Comparison of ENCODE assay signal across 23 mouse cellular contexts in genomic region chr12:102625717-102626116, GRCm38 (mm10).
A peak's percentile ranks its signal among the peaks of the same experiment; 100 is the strongest.
DNase-seq lines count a peak whose midpoint lies in the region; ATAC-seq and TF ChIP-seq lines count a peak whose summit lies in the region.
"Had no signal": no experiment of that assay in that cellular context is flagged by ENCODE, and none has a peak within 500 bp of the region (broad histone marks: within the 10 kb centered on the region; RNA-seq: fewer than 3 reads in every experiment).

No protein-coding gene starts in this region.

- H3K4me1 ChIP-seq in liver, adult 2 months (ENCODE audit: control insufficient read depth, insufficient read depth, low read length), result peaks cover 10% of the 10 kb centered on the region
- H3K4me1 ChIP-seq in lung, embryonic 16.5 days (replicated peaks; ENCODE audit: control insufficient read depth, insufficient read depth, low read length), result peaks cover 3% of the 10 kb centered on the region
- H3K4me1 ChIP-seq in stomach, embryonic 16.5 days (ENCODE audit: control insufficient read depth, insufficient read depth, low read length), result no peaks in the 10 kb centered on the region; the same call in 1 of the 2 replicates
- peaks cover 17% of the 10 kb centered on the region for H3K4me1 ChIP-seq in heart, embryonic 10.5 days
- H3K4me1 ChIP-seq: midbrain, embryonic 15.5 days had no signal

- no peaks in the 10 kb centered on the region for H3K9me3 ChIP-seq in lung, embryonic 16.5 days (ENCODE audit: control insufficient read depth, low read length)
- no peaks in the 10 kb centered on the region for H3K9me3 ChIP-seq in stomach, embryonic 16.5 days (replicated peaks; ENCODE audit: control insufficient read depth, low read length)
- no peaks in the 10 kb centered on the region for H3K9me3 ChIP-seq in heart, embryonic 10.5 days
- H3K9me3 ChIP-seq: forebrain, embryonic 12.5 days; heart, embryonic 13.5 days; limb, embryonic 15.5 days; megakaryocyte, embryonic 14.5 days; midbrain, embryonic 15.5 days; stomach, embryonic 15.5 days had no signal

- WGBS in liver, adult 2 months, result 27% methylated on average over 6 of the region's 6 CpGs
- 56% methylated on average over 6 of the region's 6 CpGs for WGBS in lung, embryonic 16.5 days
- 66% methylated on average over 6 of the region's 6 CpGs for WGBS in stomach, embryonic 16.5 days
- WGBS in heart, embryonic 10.5 days, result 81% methylated on average over 6 of the region's 6 CpGs

- no peaks in the 10 kb centered on the region for H3K27me3 ChIP-seq in liver, adult 2 months (ENCODE audit: control insufficient read depth, insufficient read depth, low read length)
- no peaks in the 10 kb centered on the region for H3K27me3 ChIP-seq in lung, embryonic 16.5 days (ENCODE audit: control insufficient read depth, insufficient read depth, low read depth, low read length)
- H3K27me3 ChIP-seq in stomach, embryonic 16.5 days (ENCODE audit: control insufficient read depth, insufficient read depth, low read length), result no peaks in the 10 kb centered on the region
- no peaks in the 10 kb centered on the region for H3K27me3 ChIP-seq in heart, embryonic 10.5 days (ENCODE audit: insufficient read depth, poor library complexity, severe bottlenecking)
- H3K27me3 ChIP-seq: forebrain, embryonic 12.5 days; heart, embryonic 13.5 days; limb, embryonic 15.5 days; megakaryocyte, embryonic 14.5 days; midbrain, embryonic 15.5 days; stomach, embryonic 15.5 days had no signal

- no peak for TF ChIP-seq POLR2A in liver, adult 2 months (IDR thresholded peaks at IDR 0.05; ENCODE audit: extremely low read depth, insufficient read depth, low read length)

- H3K9ac ChIP-seq in liver, adult 2 months (ENCODE audit: low read depth, low read length), result no peak overlapping the region
- no peak overlapping the region for H3K9ac ChIP-seq in lung, embryonic 16.5 days (ENCODE audit: low read length)
- H3K9ac ChIP-seq in stomach, embryonic 16.5 days (ENCODE audit: low read length), result no peak overlapping the region
- H3K9ac ChIP-seq: forebrain, embryonic 12.5 days; heart, embryonic 13.5 days; limb, embryonic 15.5 days; midbrain, embryonic 15.5 days; stomach, embryonic 15.5 days had no signal

- no peak overlapping the region for H3K4me3 ChIP-seq in liver, adult 2 months (ENCODE audit: insufficient read depth, low read depth, low read length)
- no peak overlapping the region for H3K4me3 ChIP-seq in lung, embryonic 16.5 days (ENCODE audit: low read length)
- H3K4me3 ChIP-seq in stomach, embryonic 16.5 days (replicated peaks; ENCODE audit: low read length), result no peak overlapping the region
- H3K4me3 ChIP-seq in heart, embryonic 10.5 days, result no peak overlapping the region
- H3K4me3 ChIP-seq: forebrain, embryonic 12.5 days; heart, embryonic 13.5 days; limb, embryonic 15.5 days; megakaryocyte, embryonic 14.5 days; midbrain, embryonic 15.5 days; stomach, embryonic 15.5 days had no signal

- 0 out of 2 replicates have a peak, but pooled peaks cover 6% of the 10 kb centered on the region for H3K79me2 ChIP-seq in liver, adult 2 months (ENCODE audit: control insufficient read depth, insufficient read depth, low read length)

- no peak for TF ChIP-seq CTCF in liver, adult 2 months (IDR thresholded peaks at IDR 0.05; ENCODE audit: low read depth, low read length)

- H3K27ac ChIP-seq in liver, adult 2 months (replicated peaks; ENCODE audit: insufficient read depth, low read depth, low read length), result 0 out of 2 replicates have a peak overlapping the region, but pooled peaks have one; percentile 5
- H3K27ac ChIP-seq in lung, embryonic 16.5 days (ENCODE audit: low read length), result no peak overlapping the region
- H3K27ac ChIP-seq in stomach, embryonic 16.5 days (ENCODE audit: low read length), result no peak overlapping the region
- H3K27ac ChIP-seq in heart, embryonic 10.5 days, result no peak overlapping the region
- H3K27ac ChIP-seq: forebrain, embryonic 12.5 days; heart, embryonic 13.5 days; limb, embryonic 15.5 days; midbrain, embryonic 15.5 days; stomach, embryonic 15.5 days had no signal

- no peak overlapping the region for H3K4me2 ChIP-seq in lung, embryonic 16.5 days (ENCODE audit: low read depth, low read length)
- no peak overlapping the region for H3K4me2 ChIP-seq in stomach, embryonic 16.5 days (ENCODE audit: low read depth, low read length)
- H3K4me2 ChIP-seq: forebrain, embryonic 12.5 days; heart, embryonic 13.5 days; limb, embryonic 15.5 days; midbrain, embryonic 15.5 days; stomach, embryonic 15.5 days had no signal

- no peaks in the 10 kb centered on the region for H3K36me3 ChIP-seq in liver, adult 2 months (ENCODE audit: control insufficient read depth, insufficient read depth, low read length)
- no peaks in the 10 kb centered on the region for H3K36me3 ChIP-seq in lung, embryonic 16.5 days (ENCODE audit: control insufficient read depth, insufficient read depth, low read length)
- no peaks in the 10 kb centered on the region for H3K36me3 ChIP-seq in stomach, embryonic 16.5 days (ENCODE audit: control insufficient read depth, insufficient read depth, low read length)
- H3K36me3 ChIP-seq in heart, embryonic 10.5 days, result no peaks in the 10 kb centered on the region
- H3K36me3 ChIP-seq: heart, embryonic 13.5 days; midbrain, embryonic 15.5 days; stomach, embryonic 15.5 days had no signal

- DNase-seq in adrenal gland, postnatal 10 days, result peak; percentile 65
- DNase-seq in adrenal gland, postnatal 4 days (ENCODE audit: low spot score in 2 of 2), result no peak
- peak; percentile 93 for DNase-seq in liver, adult 2 months (ENCODE audit: extremely low read depth, low read depth, low spot score)
- no peak for DNase-seq in liver
- DNase-seq in heart, embryonic 10.5 days (ENCODE audit: low spot score), result no peak
- DNase-seq in gastrocnemius, postnatal 25 days, result no peak
- DNase-seq: cerebellum, postnatal 10 days; embryo, embryonic 11 days; gastrocnemius, postnatal 36 days; heart, postnatal 36 days; kidney, adult 8-10 months; layer of hippocampus, postnatal 36 days; right cerebral cortex, adult 18-20 months; thymus, postnatal 14 days had no signal

- peak; percentile 24; the same call in 1 of the 2 replicates for ATAC-seq in lung, embryonic 16.5 days (ENCODE audit: low read depth)
- ATAC-seq in stomach, embryonic 16.5 days (ENCODE audit: insufficient read depth, low FRiP score), result peak; percentile 22; the same call in 1 of the 2 replicates
- ATAC-seq: hindbrain, embryonic 16.5 days; midbrain, embryonic 15.5 days had no signal

Comparison
In these comparisons a context has a peak if more than half of its experiments do, and no peak if none do; other contexts are left out.
1. DNase-seq: peak in adrenal gland, postnatal 10 days (single experiment) and liver, adult 2 months (single experiment); none in adrenal gland, postnatal 4 days (0 of 2), liver (single experiment), heart, embryonic 10.5 days (single experiment) and gastrocnemius, postnatal 25 days (single experiment).